Mouse (Mus musculus): ENCODE results near the gene Ptms. TPM values are rescaled to one million over a fixed set of nuclear protein-coding genes. Genes with fewer than 3 reads are reported as not detected.
A peak's percentile ranks its signal among the peaks of the same experiment; 100 is the strongest.
"Not testable (repeated sequence)": the region's sequence is repeated elsewhere in the genome, so short reads cannot be mapped to it uniquely, and the experiment has no call there.

Gene Ptms
- polyA plus RNA-seq, 1 experiment: 1,236 TPM

DNA sequence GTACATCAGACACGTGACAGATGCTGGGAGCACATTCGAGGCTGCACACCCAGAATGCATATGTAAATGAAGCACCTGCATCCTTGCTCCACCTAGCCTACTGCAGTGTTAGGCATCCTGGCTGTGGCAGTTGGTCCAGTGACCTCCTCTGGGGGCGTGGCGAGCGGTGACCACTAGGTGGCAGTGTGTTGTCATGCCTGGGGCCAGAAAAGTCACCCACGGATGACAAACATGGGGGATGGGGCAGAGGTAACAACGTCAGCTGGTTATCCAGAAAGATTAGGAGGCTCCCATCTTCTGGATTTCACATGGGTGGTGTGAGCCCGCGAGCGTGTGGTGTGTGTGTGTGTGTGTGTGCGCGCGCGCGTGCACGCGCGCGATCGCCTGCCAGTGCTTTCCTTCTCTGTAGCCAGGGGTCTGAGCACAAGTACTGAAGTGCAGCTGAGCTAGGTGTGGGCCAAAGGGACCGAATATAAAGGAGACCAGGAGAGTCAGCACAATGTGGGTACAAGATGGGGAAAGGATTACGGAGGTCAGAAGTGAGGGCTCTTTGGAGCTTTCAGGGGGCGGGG is 16.2 kb downstream of the Ptms start:
- Histone ChIP-seq H3K27ac (replicated peaks; ENCODE audit: low read depth, low read length) (peak overlapping the region; percentile 90), H3K4me1 (ENCODE audit: control insufficient read depth, insufficient read depth, insufficient read length, low read length) (0 out of 2 replicates have a peak, but pooled peaks cover 3% of the 10 kb centered on the region), H3K4me3 (ENCODE audit: insufficient read depth, low read depth, low read length) (peak overlapping the region; percentile 64)

DNA sequence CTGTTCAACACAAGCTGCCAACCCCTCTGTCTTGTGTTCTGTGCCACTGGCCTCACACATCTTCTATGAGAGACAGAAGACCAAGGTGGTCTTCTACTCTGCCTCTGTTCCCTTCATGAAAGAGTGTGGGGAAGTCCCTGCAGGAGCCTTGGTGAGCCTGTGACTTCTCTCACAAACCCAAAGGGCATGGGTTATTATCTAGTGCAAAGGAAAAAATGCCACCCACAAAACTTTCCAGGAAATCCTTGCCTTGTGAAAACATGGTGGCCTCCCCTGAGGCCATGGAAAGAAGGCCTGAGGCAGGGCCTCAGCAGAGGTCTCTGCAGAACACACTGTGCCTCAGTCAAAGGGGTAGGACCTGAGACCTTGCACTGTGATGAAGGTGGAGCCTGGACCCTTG is 18.1 kb downstream of the Ptms start:
- Histone ChIP-seq H3K4me1 (ENCODE audit: control insufficient read depth, insufficient read depth, insufficient read length, low read length) (0 out of 2 replicates have a peak, but pooled peaks cover 3% of the 10 kb centered on the region), H3K4me3 (ENCODE audit: insufficient read depth, low read depth, low read length) (no peak overlapping the region), H3K27ac (replicated peaks; ENCODE audit: low read depth, low read length) (no peak overlapping the region)

GRCm38 (mm10) chr6:124900801-124901480 is 19.0 kb downstream of the Ptms start:
- 0 out of 2 replicates have a peak, but pooled peaks cover 3% of the 10 kb centered on the region for H3K4me1 ChIP-seq (ENCODE audit: control insufficient read depth, insufficient read depth, insufficient read length, low read length)
- no peak overlapping the region for H3K4me3 ChIP-seq (ENCODE audit: insufficient read depth, low read depth, low read length)
- H3K27ac ChIP-seq (replicated peaks; ENCODE audit: low read depth, low read length): no peak overlapping the region

DNA sequence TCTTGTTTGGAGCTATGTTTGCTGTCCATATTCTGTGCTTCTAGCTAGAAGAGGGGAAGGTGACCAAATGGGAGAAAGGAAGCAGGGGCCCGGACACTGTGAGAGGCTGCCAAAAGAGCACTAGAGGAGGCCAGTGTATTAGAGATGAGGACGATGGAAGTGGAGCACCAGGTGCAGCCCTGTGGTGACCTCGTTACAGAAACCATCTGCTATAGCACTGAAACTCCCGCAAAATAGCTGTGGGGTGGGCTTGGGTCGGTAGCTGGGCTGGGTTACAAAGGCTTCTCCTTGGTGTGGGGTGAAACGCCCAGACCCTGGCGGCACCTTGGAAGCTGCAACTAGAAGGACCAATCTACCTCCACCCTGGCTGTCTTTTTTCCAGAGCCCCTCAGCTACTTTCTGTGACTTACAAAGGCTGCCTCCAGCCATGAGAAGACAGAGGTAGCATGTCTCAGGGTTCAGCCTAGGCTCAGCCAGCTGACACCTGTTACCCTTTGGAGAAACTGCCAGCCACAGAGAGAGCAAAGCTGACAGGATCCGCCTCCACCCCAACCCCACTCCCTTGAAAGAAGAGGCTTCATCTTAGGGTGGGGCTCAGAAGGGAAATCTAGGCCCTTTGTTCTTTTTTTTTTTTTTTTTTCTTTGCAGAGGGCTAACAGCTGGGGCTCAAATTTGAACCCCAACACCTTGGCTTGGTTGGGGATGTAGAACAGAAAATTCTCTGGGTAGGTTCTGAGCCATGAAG is 19.7 kb downstream of the Ptms start:
- H3K4me3 ChIP-seq (ENCODE audit: insufficient read depth, low read depth, low read length): no peak overlapping the region
- H3K27ac ChIP-seq (replicated peaks; ENCODE audit: low read depth, low read length): no peak overlapping the region
- H3K4me1 ChIP-seq (ENCODE audit: control insufficient read depth, insufficient read depth, insufficient read length, low read length): 0 out of 2 replicates have a peak, but pooled peaks cover 3% of the 10 kb centered on the region

DNA sequence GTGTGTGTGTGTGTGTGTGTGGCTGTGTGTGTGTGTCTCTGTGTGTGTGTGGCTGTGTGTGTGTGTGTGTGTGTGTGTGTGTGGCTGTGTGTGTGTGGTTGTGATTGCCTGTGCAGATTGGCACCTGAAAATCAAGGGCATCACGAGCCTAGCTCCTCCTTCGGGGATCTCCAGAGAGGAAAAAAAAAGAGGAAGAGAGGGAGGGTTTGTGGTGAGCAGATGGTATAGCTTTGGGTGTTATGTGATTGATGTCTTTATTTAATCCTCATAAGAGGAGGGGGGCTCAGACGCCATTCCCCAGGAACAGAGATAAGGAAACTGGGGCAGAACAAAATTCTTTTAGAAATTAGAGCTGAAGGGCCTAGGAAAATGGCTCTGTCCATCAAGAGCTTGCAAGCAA is 21.5 kb downstream of the Ptms start:
- H3K27ac ChIP-seq (replicated peaks; ENCODE audit: low read depth, low read length): no peak overlapping the region
- H3K4me1 ChIP-seq (ENCODE audit: control insufficient read depth, insufficient read depth, insufficient read length, low read length): no peaks in the 10 kb centered on the region
- no peak overlapping the region for H3K4me3 ChIP-seq (ENCODE audit: insufficient read depth, low read depth, low read length)

GRCm38 (mm10) chr6:124894113-124894512 is 25.8 kb downstream of the Ptms start:
- not testable (repeated sequence) for H3K27ac ChIP-seq (replicated peaks; ENCODE audit: low read depth, low read length); H3K4me3 ChIP-seq (ENCODE audit: insufficient read depth, low read depth, low read length); H3K4me1 ChIP-seq (ENCODE audit: control insufficient read depth, insufficient read depth, insufficient read length, low read length)

GRCm38 (mm10) chr6:124890997-124891396 is 28.9 kb downstream of the Ptms start:
- H3K4me1 ChIP-seq (ENCODE audit: control insufficient read depth, insufficient read depth, insufficient read length, low read length): no peaks in the 10 kb centered on the region
- H3K27ac ChIP-seq (replicated peaks; ENCODE audit: low read depth, low read length): no peak overlapping the region
- no peak overlapping the region for H3K4me3 ChIP-seq (ENCODE audit: insufficient read depth, low read depth, low read length)

DNA sequence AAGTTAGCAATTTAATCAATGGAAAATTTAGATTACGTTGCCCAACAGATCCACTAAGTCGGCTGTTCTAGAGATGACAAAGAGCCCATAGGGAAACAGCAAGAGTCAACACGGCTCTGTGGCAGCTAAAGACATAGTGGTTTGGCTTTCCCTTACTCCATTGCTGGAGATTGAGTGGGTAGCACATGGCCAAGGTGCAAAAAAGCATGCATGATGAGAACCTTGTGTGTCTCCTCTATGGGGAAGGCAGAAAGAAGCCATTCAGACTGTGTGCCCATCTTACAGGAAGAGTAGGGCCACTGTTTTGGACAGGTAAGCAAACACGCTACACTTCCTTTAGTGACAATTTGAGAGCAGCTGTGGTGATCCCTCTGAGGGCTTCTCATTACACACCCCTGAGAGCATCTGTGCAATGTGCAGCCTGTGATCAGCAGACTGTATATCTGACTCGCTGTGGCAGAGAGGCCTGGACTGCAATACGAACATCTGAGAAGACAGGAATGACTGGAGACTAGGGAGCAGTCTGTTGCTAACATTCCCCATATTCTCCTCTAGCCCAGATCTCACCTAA is 31.3 kb downstream of the Ptms start:
- no peak overlapping the region for H3K4me3 ChIP-seq (ENCODE audit: insufficient read depth, low read depth, low read length)
- H3K4me1 ChIP-seq (ENCODE audit: control insufficient read depth, insufficient read depth, insufficient read length, low read length): no peaks in the 10 kb centered on the region; the same call in 1 of the 2 replicates
- no peak overlapping the region for H3K27ac ChIP-seq (replicated peaks; ENCODE audit: low read depth, low read length)

DNA sequence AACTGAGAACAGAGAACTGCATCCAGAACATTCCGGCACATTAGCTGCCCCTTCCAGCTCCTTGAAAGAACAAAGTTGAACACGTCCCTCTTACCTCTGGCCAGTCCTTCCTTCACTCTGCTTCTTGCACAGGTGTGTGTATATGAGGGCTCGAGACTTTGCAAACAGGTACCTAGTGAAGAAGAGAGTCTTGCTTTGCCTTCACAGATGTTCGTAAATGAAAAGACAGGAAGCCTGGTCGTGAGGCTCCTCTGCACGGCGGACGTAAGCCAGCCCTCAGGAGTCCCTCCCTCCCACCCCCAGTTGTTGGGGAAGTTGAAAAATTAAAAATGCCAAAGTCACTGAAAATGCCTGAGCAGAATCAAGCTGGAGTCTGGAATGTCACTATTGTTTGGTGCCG is 31.9 kb downstream of the Ptms start, which contains the start of gene Cd4:
TSS of gene Cd4 (minus strand) at position 236 of the 400 bp plus-strand sequence.
- no peaks in the 10 kb centered on the region; the same call in 1 of the 2 replicates for H3K4me1 ChIP-seq (ENCODE audit: control insufficient read depth, insufficient read depth, insufficient read length, low read length)
- H3K27ac ChIP-seq (replicated peaks; ENCODE audit: low read depth, low read length): no peak within 1 kb of the TSS
- no peak within 1 kb of the TSS for H3K4me3 ChIP-seq (ENCODE audit: insufficient read depth, low read depth, low read length)

DNA sequence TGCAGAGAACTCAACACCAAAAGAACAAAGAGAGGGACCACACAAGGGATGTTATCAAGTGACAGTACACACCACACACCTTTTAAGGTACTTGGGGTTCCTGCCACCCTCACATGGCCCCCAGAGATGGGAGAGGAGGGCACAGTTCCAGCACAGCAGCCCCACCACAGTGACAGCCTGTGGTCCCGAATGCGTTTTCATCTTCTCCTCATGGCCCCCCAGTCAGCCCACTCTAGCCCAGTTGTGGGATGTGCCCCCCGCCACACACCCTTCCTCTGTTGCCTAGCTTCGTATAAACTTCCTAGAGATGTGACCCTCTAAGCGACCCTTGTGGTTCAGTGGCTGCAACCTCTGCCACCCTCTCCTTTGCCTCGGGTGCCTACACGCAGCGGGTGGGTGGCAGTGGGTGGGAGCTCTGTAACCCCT is 33.9 kb downstream of the Ptms start:
- no peak overlapping the region for H3K4me3 ChIP-seq (ENCODE audit: insufficient read depth, low read depth, low read length)
- no peak overlapping the region for H3K27ac ChIP-seq (replicated peaks; ENCODE audit: low read depth, low read length)
- no peaks in the 10 kb centered on the region; the same call in 1 of the 2 replicates for H3K4me1 ChIP-seq (ENCODE audit: control insufficient read depth, insufficient read depth, insufficient read length, low read length)

GRCm38 (mm10) chr6:124884714-124885500 is 35.0 kb downstream of the Ptms start:
- H3K27ac ChIP-seq (replicated peaks; ENCODE audit: low read depth, low read length): 0 out of 2 replicates have a peak overlapping the region, but pooled peaks have one; percentile 18
- no peak overlapping the region for H3K4me3 ChIP-seq (ENCODE audit: insufficient read depth, low read depth, low read length)
- H3K4me1 ChIP-seq (ENCODE audit: control insufficient read depth, insufficient read depth, insufficient read length, low read length): no peaks in the 10 kb centered on the region; the same call in 1 of the 2 replicates

DNA sequence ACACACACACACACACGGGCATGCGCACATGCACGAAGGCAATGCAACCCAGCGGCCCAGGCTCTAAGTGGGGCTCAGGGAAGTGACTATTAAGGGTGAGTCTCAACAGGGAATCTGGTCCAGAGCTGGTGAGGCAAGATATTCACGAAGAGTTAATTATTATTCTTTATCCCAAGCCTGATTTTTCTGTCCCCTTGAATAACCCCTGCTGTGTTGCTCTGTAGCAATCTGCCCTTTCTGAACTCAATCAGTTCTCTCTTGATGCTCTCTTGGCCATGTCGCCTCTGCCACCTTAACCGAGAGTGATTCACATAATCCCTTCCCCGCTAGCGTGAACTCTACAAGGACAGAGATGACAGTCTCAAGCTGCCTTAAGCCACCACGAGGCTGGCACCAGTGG is 36.6 kb downstream of the Ptms start:
- Histone ChIP-seq H3K4me3 (ENCODE audit: insufficient read depth, low read depth, low read length) (no peak overlapping the region), H3K4me1 (ENCODE audit: control insufficient read depth, insufficient read depth, insufficient read length, low read length) (no peaks in the 10 kb centered on the region; the same call in 1 of the 2 replicates), H3K27ac (replicated peaks; ENCODE audit: low read depth, low read length) (no peak overlapping the region)

GRCm38 (mm10) chr6:124881821-124882220 is 38.1 kb downstream of the Ptms start:
- H3K27ac ChIP-seq (replicated peaks; ENCODE audit: low read depth, low read length): no peak overlapping the region
- H3K4me1 ChIP-seq (ENCODE audit: control insufficient read depth, insufficient read depth, insufficient read length, low read length): no peaks in the 10 kb centered on the region; the same call in 1 of the 2 replicates
- H3K4me3 ChIP-seq (ENCODE audit: insufficient read depth, low read depth, low read length): no peak overlapping the region

- Histone ChIP-seq H3K4me3 (ENCODE audit: insufficient read depth, low read depth, low read length) (no peak overlapping the region), H3K27ac (replicated peaks; ENCODE audit: low read depth, low read length) (no peak overlapping the region), H3K4me1 (ENCODE audit: control insufficient read depth, insufficient read depth, insufficient read length, low read length) (no peaks in the 10 kb centered on the region)
These were observed 40.5 kb downstream of the Ptms start for GRCm38 (mm10) chr6:124879390-124879789.
